Mouse (Mus musculus) hindbrain, embryonic 12.5 days (tissue): ENCODE results near the gene Kcnh8. TPM values are rescaled to one million over a fixed set of nuclear protein-coding genes. Genes with fewer than 3 reads are reported as not detected.

Source experiments
- ATAC-seq: fragments of 200-750 bp; cut with Nextera tagmentation; 2 replicates; pipeline ENCODE4 v1.8.0; 2017; ENCODE audit warnings: moderate TSS enrichment; ENCODE audit not compliant: low FRiP score
- H3K27ac ChIP-seq: fragments of 300-500 bp; sonication (generic); 2 replicates; pipeline ENCODE4 v1.5.1; 2016; ENCODE audit warnings: mild to moderate bottlenecking
- H3K27me3 ChIP-seq: fragments of 300-500 bp; sonication (generic); 2 replicates; pipeline ENCODE4 v1.6.1; 2016; ENCODE audit warnings: mild to moderate bottlenecking
- H3K36me3 ChIP-seq: fragments of 300-500 bp; sonication (generic); 2 replicates; pipeline ENCODE4 v1.6.1; 2016; ENCODE audit warnings: mild to moderate bottlenecking
- H3K4me1 ChIP-seq: fragments of 300-500 bp; sonication (generic); 2 replicates; pipeline ENCODE4 v1.6.1; 2016
- H3K4me2 ChIP-seq: fragments of 300-500 bp; sonication (generic); replicated peaks from 2 replicates; pipeline ENCODE4 v1.6.1; 2016; ENCODE audit warnings: mild to moderate bottlenecking
- H3K4me3 ChIP-seq: fragments of 300-500 bp; sonication (generic); 2 replicates; pipeline ENCODE4 v1.5.1; 2016; ENCODE audit warnings: mild to moderate bottlenecking
- H3K9ac ChIP-seq: fragments of 300-500 bp; sonication (generic); 2 replicates; pipeline ENCODE4 v1.6.1; 2016; ENCODE audit warnings: mild to moderate bottlenecking, moderate library complexity
- H3K9me3 ChIP-seq: fragments of 300-500 bp; sonication (generic); replicated peaks from 2 replicates; pipeline ENCODE4 v1.6.1; 2016; ENCODE audit warnings: mild to moderate bottlenecking
- WGBS: fragments of 180-500 bp; shearing (Covaris S2); methylation state at CpG from one replicate; pipeline ENCODE4 v1.1.7; 2016; 5-methylcytosine and 5-hydroxymethylcytosine counted together
- polyA plus RNA-seq: library from polyadenylated mRNA; unstranded; fragments of >200 nt; fragmentation: Nextera tagmentation; extraction: Ambion mirVana; gene quantifications from 2 replicates; pipeline ENCODE4 v1.2.1, GENCODE M21; 2016

The Kcnh8 gene
- polyA plus RNA-seq = 4.2 and 4.6 TPM in 2 replicates

GRCm38 (mm10) chr17:52602093-52602780 lies at the start of gene Kcnh8:
Gene Kcnh8, plus strand, starts transcription at chr17:52602709.
- peak within 1 kb of the TSS; percentile 94 for H3K27ac ChIP-seq
- H3K4me3 ChIP-seq = peak within 1 kb of the TSS; percentile 58
- WGBS = 1% methylated on average over 40 of the region's 40 CpGs
- ATAC-seq = peak; percentile 66
- peak within 1 kb of the TSS; percentile 83 for H3K4me2 ChIP-seq
- H3K36me3 ChIP-seq = no peaks in the 10 kb centered on the region
- H3K27me3 ChIP-seq = peaks cover 15% of the 10 kb centered on the region
- peak within 1 kb of the TSS; percentile 80 for H3K9ac ChIP-seq
- no peaks in the 10 kb centered on the region for H3K9me3 ChIP-seq
- no peaks in the 10 kb centered on the region for H3K4me1 ChIP-seq

GRCm38 (mm10) chr17:52559961-52560720 lies 42.4 kb upstream of the Kcnh8 start:
- WGBS = 33% methylated on average over 13 of the region's 13 CpGs
- H3K27me3 ChIP-seq = no peaks in the 10 kb centered on the region
- no peak overlapping the region for H3K4me2 ChIP-seq
- H3K4me1 ChIP-seq = no peaks in the 10 kb centered on the region
- H3K9me3 ChIP-seq = no peaks in the 10 kb centered on the region
- H3K4me3 ChIP-seq = no peak overlapping the region
- ATAC-seq = peak; percentile 69
- H3K27ac ChIP-seq = no peak overlapping the region
- no peak overlapping the region for H3K9ac ChIP-seq
- H3K36me3 ChIP-seq = no peaks in the 10 kb centered on the region

GRCm38 (mm10) chr17:52565467-52566155 lies 36.9 kb upstream of the Kcnh8 start:
- H3K4me2 ChIP-seq = no peak overlapping the region
- H3K27ac ChIP-seq = no peak overlapping the region
- H3K4me1 ChIP-seq = no peaks in the 10 kb centered on the region
- 70% methylated on average over 4 of the region's 4 CpGs for WGBS
- H3K9me3 ChIP-seq = no peaks in the 10 kb centered on the region
- no peak overlapping the region for H3K9ac ChIP-seq
- no peak overlapping the region for H3K4me3 ChIP-seq
- ATAC-seq = no peak
- H3K27me3 ChIP-seq = no peaks in the 10 kb centered on the region
- no peaks in the 10 kb centered on the region for H3K36me3 ChIP-seq

GRCm38 (mm10) chr17:52569584-52570270 lies 32.8 kb upstream of the Kcnh8 start:
- ATAC-seq = peak; percentile 76; the same call in 1 of the 2 replicates
- H3K9me3 ChIP-seq = no peaks in the 10 kb centered on the region
- H3K4me3 ChIP-seq = no peak overlapping the region
- H3K27ac ChIP-seq = no peak overlapping the region
- H3K27me3 ChIP-seq = no peaks in the 10 kb centered on the region
- no peaks in the 10 kb centered on the region for H3K4me1 ChIP-seq
- no peaks in the 10 kb centered on the region for H3K36me3 ChIP-seq
- WGBS = 76% methylated on average over 4 of the region's 4 CpGs
- no peak overlapping the region for H3K9ac ChIP-seq
- no peak overlapping the region for H3K4me2 ChIP-seq

- Histone ChIP-seq H3K9ac (no peak overlapping the region), H3K27ac (no peak overlapping the region), H3K4me1 (no peaks in the 10 kb centered on the region), H3K4me2 (no peak overlapping the region), H3K9me3 (no peaks in the 10 kb centered on the region), H3K4me3 (no peak overlapping the region), H3K27me3 (no peaks in the 10 kb centered on the region), H3K36me3 (no peaks in the 10 kb centered on the region)
- peak; percentile 55 for ATAC-seq
- 59% methylated on average over 4 of the region's 4 CpGs for WGBS
These were observed 30.3 kb upstream of the Kcnh8 start for GRCm38 (mm10) chr17:52572229-52572628.

- no peak overlapping the region for H3K4me2 ChIP-seq
- no peak overlapping the region for H3K4me3 ChIP-seq
- no peaks in the 10 kb centered on the region for H3K4me1 ChIP-seq
- no peaks in the 10 kb centered on the region for H3K36me3 ChIP-seq
- no peak overlapping the region for H3K9ac ChIP-seq
- H3K9me3 ChIP-seq = no peaks in the 10 kb centered on the region
- no peak overlapping the region for H3K27ac ChIP-seq
- no peak for ATAC-seq
- 76% methylated on average over 5 of the region's 5 CpGs for WGBS
- H3K27me3 ChIP-seq = no peaks in the 10 kb centered on the region
These were observed 10.9 kb upstream of the Kcnh8 start for GRCm38 (mm10) chr17:52591503-52592194.

GRCm38 (mm10) chr17:52599141-52599540 lies 3.4 kb upstream of the Kcnh8 start:
- no peaks in the 10 kb centered on the region for H3K36me3 ChIP-seq
- H3K27ac ChIP-seq = no peak overlapping the region
- H3K4me1 ChIP-seq = no peaks in the 10 kb centered on the region
- H3K4me2 ChIP-seq = no peak overlapping the region
- WGBS = 81% methylated on average over 3 of the region's 3 CpGs
- no peak for ATAC-seq
- peaks cover 15% of the 10 kb centered on the region for H3K27me3 ChIP-seq
- no peak overlapping the region for H3K9ac ChIP-seq
- no peaks in the 10 kb centered on the region for H3K9me3 ChIP-seq
- no peak overlapping the region for H3K4me3 ChIP-seq

GRCm38 (mm10) chr17:52600882-52601371 lies 1.6 kb upstream of the Kcnh8 start:
- peak overlapping the region; percentile 83 for H3K4me2 ChIP-seq
- H3K4me3 ChIP-seq = peak overlapping the region; percentile 58
- H3K4me1 ChIP-seq = no peaks in the 10 kb centered on the region
- H3K27ac ChIP-seq = peak overlapping the region; percentile 94
- H3K9ac ChIP-seq = peak overlapping the region; percentile 69
- ATAC-seq = peak; percentile 93
- H3K9me3 ChIP-seq = no peaks in the 10 kb centered on the region
- no peaks in the 10 kb centered on the region for H3K36me3 ChIP-seq
- WGBS = under 1% methylated on average over 22 of the region's 22 CpGs
- H3K27me3 ChIP-seq = peaks cover 15% of the 10 kb centered on the region

GRCm38 (mm10) chr17:52602781-52603170 lies 267 bp downstream of the Kcnh8 start:
- Histone ChIP-seq H3K36me3 (no peaks in the 10 kb centered on the region), H3K9me3 (no peaks in the 10 kb centered on the region), H3K4me3 (peak overlapping the region; percentile 58), H3K4me1 (no peaks in the 10 kb centered on the region), H3K9ac (peak overlapping the region; percentile 80), H3K27me3 (peaks cover 15% of the 10 kb centered on the region), H3K27ac (peak overlapping the region; percentile 94), H3K4me2 (peak overlapping the region; percentile 83)
- ATAC-seq = no peak
- 2% methylated on average over 14 of the region's 14 CpGs for WGBS

- Histone ChIP-seq H3K36me3 (no peaks in the 10 kb centered on the region), H3K27me3 (peaks cover 15% of the 10 kb centered on the region), H3K4me1 (no peaks in the 10 kb centered on the region), H3K9me3 (no peaks in the 10 kb centered on the region), H3K4me3 (peak overlapping the region; percentile 58), H3K4me2 (peak overlapping the region; percentile 83), H3K9ac (peak overlapping the region; percentile 80; the same call in 1 of the 2 replicates), H3K27ac (no peak overlapping the region)
- 7% methylated on average over 5 of the region's 5 CpGs for WGBS
- no peak for ATAC-seq
These were observed 902 bp downstream of the Kcnh8 start for GRCm38 (mm10) chr17:52603411-52603810.

- Histone ChIP-seq H3K4me2 (no peak overlapping the region), H3K4me1 (no peaks in the 10 kb centered on the region), H3K9me3 (no peaks in the 10 kb centered on the region), H3K27me3 (no peaks in the 10 kb centered on the region), H3K9ac (no peak overlapping the region), H3K27ac (no peak overlapping the region), H3K4me3 (no peak overlapping the region), H3K36me3 (no peaks in the 10 kb centered on the region)
- WGBS = 61% methylated on average over 4 of the region's 4 CpGs
- no peak for ATAC-seq
These were observed 8.9 kb downstream of the Kcnh8 start for GRCm38 (mm10) chr17:52611382-52611781.
